19 mouse cellular contexts compared by ENCODE assay signal in genomic region chr7:71991835-71992234, GRCm38 (mm10).
"Had no signal": no experiment of that assay in that cellular context is flagged by ENCODE, and none has a peak within 500 bp of the region (broad histone marks: within the 10 kb centered on the region; RNA-seq: fewer than 3 reads in every experiment).

No protein-coding gene starts in this region.

- DNase-seq: lung, adult 18-20 months; lung, embryonic 14.5 days; lung, postnatal 10 days; lung, postnatal 4 days; midbrain, embryonic 14.5 days; retina, postnatal 1 day; right cerebral cortex, adult 18-20 months; right cerebral cortex, postnatal 14 days; thymus, adult 18-20 months; thymus, postnatal 14 days; thymus, postnatal 36 days had no signal

- H3K27ac ChIP-seq: midbrain, embryonic 10.5 days; midbrain, embryonic 12.5 days; neural tube, embryonic 13.5 days; neural tube, embryonic 15.5 days; stomach, embryonic 15.5 days; stomach, postnatal 0 days had no signal

- H3K27me3 ChIP-seq: midbrain, embryonic 12.5 days; neural tube, embryonic 13.5 days; neural tube, embryonic 15.5 days; stomach, embryonic 15.5 days had no signal

- H3K4me3 ChIP-seq: midbrain, embryonic 10.5 days; midbrain, embryonic 12.5 days; myocyte; neural tube, embryonic 13.5 days; neural tube, embryonic 15.5 days; stomach, embryonic 15.5 days had no signal

- H3K4me2 ChIP-seq: lung, embryonic 14.5 days; midbrain, embryonic 12.5 days; neural tube, embryonic 13.5 days; neural tube, embryonic 15.5 days; stomach, embryonic 15.5 days had no signal

- H3K4me1 ChIP-seq: midbrain, embryonic 10.5 days; midbrain, embryonic 12.5 days; neural tube, embryonic 13.5 days; neural tube, embryonic 15.5 days; stomach, embryonic 15.5 days had no signal

- H3K9me3 ChIP-seq: midbrain, embryonic 10.5 days; midbrain, embryonic 12.5 days; neural tube, embryonic 13.5 days; neural tube, embryonic 15.5 days; stomach, embryonic 15.5 days had no signal

- H3K36me3 ChIP-seq: midbrain, embryonic 10.5 days; midbrain, embryonic 12.5 days; neural tube, embryonic 13.5 days; neural tube, embryonic 15.5 days; stomach, embryonic 15.5 days had no signal

- ATAC-seq: midbrain, embryonic 16.5 days had no signal

- H3K9ac ChIP-seq: lung, embryonic 14.5 days; midbrain, embryonic 12.5 days; neural tube, embryonic 13.5 days; neural tube, embryonic 15.5 days; stomach, embryonic 15.5 days had no signal
